Mouse (Mus musculus) CH12.LX (cell line): ENCODE measurements at regions not wholly inside any gene's neighbourhood (a gene's known extent, or its start where the extent isn't known, plus 50 kb on each side); places are given as distances from the start of the nearest gene placed in this dataset.

Source experiments
- DNase-seq: peaks from one replicate; pipeline ENCODE4 v3.0.0-alpha.2; 2013; ENCODE audit errors: extremely low read depth
- H3K27ac ChIP-seq: 2 replicates; pipeline ENCODE4 v1.5.1; 2012; ENCODE audit warnings: low read depth, mild to moderate bottlenecking, control low read depth, moderate library complexity; ENCODE audit not compliant: insufficient read depth
- H3K27me3 ChIP-seq: replicated peaks from 2 replicates; pipeline ENCODE3; 2012; ENCODE audit warnings: inconsistent platforms
- H3K36me3 ChIP-seq, 2 experiments: replicated peaks in 1 of 2; 2 replicates each; pipeline versions ENCODE3 to v1.6.1; 2012; ENCODE audit warnings: inconsistent platforms in 1 of 2, low read length in 1 of 2, mild to moderate bottlenecking in 1 of 2, mixed read lengths in 1 of 2, moderate library complexity in 1 of 2; ENCODE audit not compliant: control insufficient read depth in 1 of 2, insufficient read depth in 1 of 2
- H3K4me1 ChIP-seq, 2 experiments: 2 replicates each; pipeline ENCODE4 v1.6.1; 2012; ENCODE audit warnings: inconsistent platforms in 1 of 2, moderate library complexity in 1 of 2; ENCODE audit not compliant: insufficient read depth in 2 of 2, control insufficient read depth in 1 of 2
- H3K4me2 ChIP-seq: 2 replicates; pipeline ENCODE4 v1.6.1; 2012; ENCODE audit warnings: low read depth, mild to moderate bottlenecking, control low read depth; ENCODE audit not compliant: poor library complexity, insufficient read depth, severe bottlenecking
- H3K4me3 ChIP-seq, 3 experiments: fragments of 150-350 bp in 1 of 3; sonication (generic) in 1 of 3; replicated peaks in 1 of 3; 2 replicates each; pipeline versions ENCODE3 to v1.5.1; 2011 to 2012; ENCODE audit warnings: low read depth in 2 of 3, low read length in 2 of 3, mild to moderate bottlenecking in 2 of 3, moderate library complexity in 2 of 3, control low read depth in 1 of 3, improper control_type of control experiment in 1 of 3, inconsistent platforms in 1 of 3, mixed read lengths in 1 of 3; ENCODE audit not compliant: poor library complexity in 1 of 3
- H3K79me2 ChIP-seq: replicated peaks from 2 replicates; pipeline ENCODE4 v1.6.1; 2012; ENCODE audit warnings: mild to moderate bottlenecking, moderate library complexity; ENCODE audit not compliant: control insufficient read depth, poor library complexity, insufficient read depth, severe bottlenecking; ENCODE audit errors: extremely low read depth
- H3K9ac ChIP-seq: 2 replicates; pipeline ENCODE4 v1.6.1; 2012; ENCODE audit warnings: low read depth, mild to moderate bottlenecking, control low read depth, moderate library complexity; ENCODE audit not compliant: insufficient read depth
- H3K9me3 ChIP-seq: replicated peaks from 2 replicates; pipeline ENCODE3; 2012; ENCODE audit warnings: low read length, inconsistent platforms, mixed read lengths
- ELF1 ChIP-seq: IDR thresholded peaks from 2 replicates; pipeline ENCODE4 v1.6.1; 2014; ENCODE audit warnings: low read depth, mild to moderate bottlenecking, inconsistent platforms, low read length, improper control_type of control experiment
- EP300 ChIP-seq: IDR thresholded peaks from 2 replicates; pipeline ENCODE4 v1.6.1; 2011; ENCODE audit warnings: low read length, improper control_type of control experiment
- GABPA ChIP-seq: IDR thresholded peaks from 2 replicates; pipeline ENCODE4 v1.6.1; 2012; ENCODE audit warnings: low read depth, low read length, improper control_type of control experiment, inconsistent platforms; ENCODE audit not compliant: insufficient replicate concordance
- JUN ChIP-seq: IDR thresholded peaks from 2 replicates; pipeline ENCODE4 v1.6.1; 2011; ENCODE audit warnings: low read depth, mild to moderate bottlenecking, low read length, improper control_type of control experiment, moderate library complexity; ENCODE audit not compliant: insufficient read depth
- KAT2A ChIP-seq: IDR thresholded peaks from 2 replicates; pipeline ENCODE4 v1.6.1; 2012; ENCODE audit warnings: low read length, improper control_type of control experiment, inconsistent platforms; ENCODE audit not compliant: insufficient replicate concordance
- MAFK ChIP-seq: IDR thresholded peaks from 2 replicates; pipeline ENCODE4 v1.6.1; 2011; ENCODE audit warnings: low read length, improper control_type of control experiment; ENCODE audit not compliant: insufficient replicate concordance
- MAX ChIP-seq: IDR thresholded peaks from 2 replicates; pipeline ENCODE4 v1.6.1; 2011; ENCODE audit warnings: low read length, improper control_type of control experiment
- MAZ ChIP-seq: IDR thresholded peaks from 2 replicates; pipeline ENCODE4 v1.6.1; 2012; ENCODE audit warnings: low read depth, mild to moderate bottlenecking, inconsistent platforms, low read length, improper control_type of control experiment, moderate library complexity
- MEF2A ChIP-seq: IDR thresholded peaks from 2 replicates; pipeline ENCODE4 v1.6.1; 2014; ENCODE audit warnings: low read depth, mild to moderate bottlenecking, inconsistent platforms, low read length, improper control_type of control experiment, borderline replicate concordance
- MYC ChIP-seq: IDR thresholded peaks from 2 replicates; pipeline ENCODE4 v1.6.1; 2011; ENCODE audit warnings: low read depth, mild to moderate bottlenecking, improper control_type of control experiment, low read length
- NELFE ChIP-seq: IDR thresholded peaks from 2 replicates; pipeline ENCODE4 v1.6.1; 2011; ENCODE audit warnings: low read depth, low read length, improper control_type of control experiment
- POLR2A ChIP-seq: IDR thresholded peaks from 2 replicates; pipeline ENCODE4 v1.6.1; 2011; ENCODE audit warnings: low read depth, mild to moderate bottlenecking, improper control_type of control experiment, low read length
- POLR2AphosphoS2 ChIP-seq: IDR thresholded peaks from 2 replicates; pipeline ENCODE4 v1.6.1; 2011; ENCODE audit warnings: low read depth, low read length, improper control_type of control experiment
- RAD21 ChIP-seq: IDR thresholded peaks from 2 replicates; pipeline ENCODE4 v1.6.1; 2011; ENCODE audit warnings: low read depth, mild to moderate bottlenecking, low read length, improper control_type of control experiment, moderate library complexity
- SIN3A ChIP-seq: IDR thresholded peaks from 2 replicates; pipeline ENCODE4 v1.6.1; 2012; ENCODE audit warnings: low read length, improper control_type of control experiment, inconsistent platforms
- SMC3 ChIP-seq: IDR thresholded peaks from 2 replicates; pipeline ENCODE4 v1.6.1; 2011; ENCODE audit warnings: low read depth, low read length, improper control_type of control experiment
- TBP ChIP-seq: conservative IDR thresholded peaks from 2 replicates; pipeline ENCODE4 v1.6.1; 2011; ENCODE audit warnings: low read depth, low read length, improper control_type of control experiment
- UBTF ChIP-seq: IDR thresholded peaks from 2 replicates; pipeline ENCODE4 v1.6.1; 2012; ENCODE audit warnings: low read depth, mild to moderate bottlenecking, inconsistent platforms, low read length, improper control_type of control experiment, moderate library complexity
- USF1 ChIP-seq: IDR thresholded peaks from 2 replicates; pipeline ENCODE4 v1.6.1; 2014; ENCODE audit warnings: low read depth, mild to moderate bottlenecking, inconsistent platforms, low read length, improper control_type of control experiment
- ZC3H11A ChIP-seq: IDR thresholded peaks from 2 replicates; pipeline ENCODE4 v1.6.1; 2012; ENCODE audit warnings: low read depth, mild to moderate bottlenecking, inconsistent platforms, low read length, improper control_type of control experiment
- ZNF384 ChIP-seq: IDR thresholded peaks from 2 replicates; pipeline ENCODE4 v1.6.1; 2012; ENCODE audit warnings: low read depth, low read length, improper control_type of control experiment, inconsistent platforms
- dilution Hi-C: fragments of 300-500 bp; cut with MboI; formaldehyde crosslinking; loops from 2 replicates; pipeline ENCODE4 v1.14.3; 2020; ENCODE audit warnings: low sequenced_read_pairs; ENCODE audit not compliant: extremely low pct_unique_long_range_greater_than_20kb, extremely low pct_ligation_motif_present
- in situ Hi-C: fragments of 300-500 bp; cut with MboI; formaldehyde crosslinking; loops from 3 replicates; pipeline ENCODE4 v1.14.3; 2019; ENCODE audit warnings: low sequenced_read_pairs, low pct_ligation_motif_present, low pct_unique_long_range_greater_than_20kb, mixed read lengths

DNA sequence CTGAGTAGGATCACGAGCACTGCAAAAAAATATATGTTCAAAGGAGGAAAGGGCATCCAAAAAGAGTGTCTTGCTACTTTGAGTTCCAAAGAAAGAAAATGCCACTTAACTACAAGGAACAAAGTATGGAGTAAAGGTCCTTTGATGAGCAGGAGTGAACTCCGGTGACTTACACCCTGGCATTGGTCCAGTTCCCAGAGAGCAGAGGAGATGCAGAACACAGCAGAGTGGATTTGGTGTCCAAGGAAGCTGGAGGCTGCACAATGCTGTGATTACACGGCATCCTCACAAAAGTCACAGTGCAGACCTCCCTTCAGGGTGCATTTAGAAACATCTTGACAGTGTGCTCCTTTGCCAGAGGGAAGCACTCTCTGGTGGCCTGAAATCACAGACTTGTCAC is 70.4 kb upstream of the Arg1 start:
- Histone ChIP-seq H3K9ac (no peak overlapping the region), H3K9me3 (no peaks in the 10 kb centered on the region), H3K79me2 (no peaks in the 10 kb centered on the region), H3K4me2 (no peak overlapping the region), H3K4me1 (no peaks in the 10 kb centered on the region), H3K27me3 (no peaks in the 10 kb centered on the region)
- TF ChIP-seq TBP (no peak), JUN (no peak), POLR2A (no peak), ZC3H11A (no peak), EP300 (no peak), UBTF (no peak)
- TF ChIP-seq, all 38 proteins: peak for 0
- in situ Hi-C loops: no loop called here
- dilution Hi-C loops: no loop called here
- no peaks in the 10 kb centered on the region for H3K36me3 ChIP-seq
- DNase-seq: no peak
- no peak overlapping the region for H3K4me3 ChIP-seq
- H3K27ac ChIP-seq: no peak overlapping the region

- Histone ChIP-seq H3K9me3 (no peaks in the 10 kb centered on the region), H3K4me3 (no peak overlapping the region), H3K4me1 (no peaks in the 10 kb centered on the region), H3K9ac (no peak overlapping the region), H3K36me3 (no peaks in the 10 kb centered on the region), H3K27me3 (no peaks in the 10 kb centered on the region), H3K4me2 (no peak overlapping the region), H3K27ac (no peak overlapping the region), H3K79me2 (no peaks in the 10 kb centered on the region)
- TF ChIP-seq ELF1 (no peak), POLR2AphosphoS2 (no peak), MAZ (no peak), UBTF (no peak), EP300 (no peak), KAT2A (no peak), GABPA (no peak), MAX (no peak), MAFK (no peak), MEF2A (no peak), ZNF384 (no peak), MYC (no peak), POLR2A (no peak), NELFE (no peak), SMC3 (no peak), RAD21 (no peak), USF1 (no peak), SIN3A (no peak)
- in situ Hi-C loops: no loop called here
- dilution Hi-C loops: no loop called here
- no peak for DNase-seq
Observed at GRCm38 (mm10) chr10:24995751-24996150, 68.5 kb upstream of the Arg1 start.
